Mouse (Mus musculus): Measurements from ENCODE around the gene Farsb.
"Not testable (repeated sequence)": the region's sequence is repeated elsewhere in the genome, so short reads cannot be mapped to it uniquely, and the experiment has no call there.

The Farsb gene

DNA sequence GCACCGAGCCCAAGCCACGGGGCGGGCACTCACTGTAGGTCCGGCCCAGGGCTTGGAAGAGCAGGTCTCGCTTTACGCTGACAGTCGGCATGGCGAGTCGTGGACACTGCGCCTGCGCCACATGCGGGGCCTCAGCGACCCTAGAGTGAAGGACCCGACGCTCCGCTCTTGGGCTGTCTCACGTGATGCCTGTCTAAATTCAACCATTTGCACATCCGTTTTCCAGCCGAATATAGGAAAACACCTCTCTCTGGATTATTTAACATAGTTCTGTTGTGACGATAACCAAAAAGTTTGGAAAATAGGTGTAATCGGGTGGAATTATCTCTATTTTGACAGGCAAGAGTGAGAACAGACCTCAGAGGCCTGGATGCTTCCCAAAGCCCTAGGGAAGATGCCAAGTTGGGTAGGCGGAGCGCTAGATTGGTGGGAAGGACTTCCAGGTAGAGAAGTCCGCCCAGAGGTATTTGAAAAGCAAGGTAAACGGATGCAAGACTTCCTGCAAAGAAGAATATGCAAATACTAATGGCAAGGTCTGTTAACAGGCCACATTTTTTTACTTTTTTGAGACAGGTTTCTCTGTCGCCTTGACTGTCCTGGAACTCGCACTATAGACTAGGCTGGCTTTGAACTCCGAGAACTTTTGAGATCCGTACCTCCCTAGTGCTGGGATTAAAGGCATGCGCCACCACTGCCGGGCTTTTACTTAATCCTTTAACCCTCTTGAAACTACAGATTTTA, at the start of gene Farsb:
Farsb (minus strand) TSS at position 146 of the 741 bp plus-strand sequence.
- ATAC-seq (ENCODE audit: insufficient number of reproducible peaks, low FRiP score, low TSS enrichment) = peak; percentile 97

DNA sequence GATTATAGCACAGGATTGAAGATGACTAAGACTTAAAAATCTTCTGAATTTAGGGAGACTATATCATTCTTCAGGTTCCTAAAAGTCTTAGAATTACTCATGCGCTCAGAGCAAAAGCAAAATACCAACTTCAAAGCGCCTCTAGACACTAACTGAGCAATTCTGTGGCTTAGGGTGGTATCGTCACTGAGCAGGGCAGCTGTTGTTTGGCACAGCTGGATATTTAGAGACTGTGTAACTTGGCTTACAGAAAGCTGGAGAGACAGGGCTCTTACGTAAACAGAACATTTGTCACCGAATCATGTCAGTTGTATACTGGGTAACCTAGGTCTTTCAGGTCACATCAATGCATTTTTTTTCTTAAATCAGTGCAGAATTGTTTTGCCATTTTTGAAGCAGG, 49.7 kb upstream of the Farsb start:
- ATAC-seq (ENCODE audit: insufficient number of reproducible peaks, low FRiP score, low TSS enrichment) = no peak

DNA sequence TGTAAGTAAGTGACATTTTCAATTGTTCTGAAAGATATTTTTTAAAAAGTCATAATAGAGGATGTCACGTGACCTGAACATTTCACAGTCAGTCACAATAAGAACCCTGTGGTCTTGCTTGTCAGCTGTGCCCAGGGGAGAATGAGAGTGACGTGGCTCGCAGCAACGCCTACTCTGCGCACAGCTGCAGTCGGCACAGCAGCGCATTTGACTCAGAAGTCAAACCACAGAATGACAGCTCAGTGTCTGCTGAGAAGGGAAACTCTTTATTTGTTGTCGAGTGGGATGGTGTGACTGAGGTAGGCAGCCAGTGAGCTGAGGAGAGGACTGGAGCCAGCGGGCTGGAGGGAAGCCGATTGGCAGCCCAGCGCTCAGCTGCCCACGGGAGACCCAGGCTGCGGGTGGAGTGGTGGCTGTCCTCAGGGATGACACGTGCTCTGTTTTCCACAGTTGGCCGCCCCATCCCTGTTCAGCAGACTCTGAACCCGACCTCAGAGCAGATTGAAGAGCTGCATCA, 48.9 kb upstream of the Farsb start:
- peak; percentile 92 for ATAC-seq (ENCODE audit: insufficient number of reproducible peaks, low FRiP score, low TSS enrichment)

DNA sequence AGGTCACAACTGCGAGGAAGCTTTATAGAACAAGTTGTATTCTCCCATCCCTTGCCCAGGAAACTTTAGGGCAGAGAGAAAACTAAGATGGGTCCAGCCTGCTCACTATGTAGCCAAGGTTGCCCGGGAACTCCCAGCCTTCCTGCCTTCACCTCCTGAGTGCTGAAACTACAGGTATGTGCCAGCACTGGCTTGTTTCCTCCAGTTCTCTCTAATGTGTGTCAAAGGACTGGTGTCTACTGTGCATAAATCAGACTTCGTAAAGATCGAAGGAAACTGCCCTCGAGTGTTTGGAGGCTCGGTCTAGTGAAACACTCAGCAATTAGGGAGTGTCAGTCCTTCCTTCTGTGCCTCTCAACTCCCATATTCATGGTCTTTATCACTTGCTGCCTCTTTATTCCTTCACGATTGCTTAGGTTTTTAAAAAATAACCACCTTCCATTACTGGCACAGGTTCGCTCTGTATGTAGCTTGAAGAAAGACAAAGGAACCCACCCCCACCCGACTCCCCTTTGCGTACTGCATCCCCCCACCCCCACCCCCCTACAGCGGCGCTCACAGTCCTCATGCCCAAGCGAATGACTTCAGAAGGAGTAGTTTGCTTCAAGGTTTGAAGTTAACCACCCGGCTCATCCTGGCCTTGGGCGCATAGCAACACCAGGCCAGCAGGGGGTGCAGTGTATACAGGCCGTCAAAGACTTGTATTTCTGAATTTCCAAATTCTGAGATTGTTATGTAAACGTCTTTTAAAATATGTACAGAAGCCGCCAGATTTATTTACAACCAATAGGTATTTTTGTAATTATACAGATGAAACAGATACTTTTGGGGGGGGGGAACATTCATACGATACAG, 47.8 kb upstream of the Farsb start:
- peak; percentile 61 for ATAC-seq (ENCODE audit: insufficient number of reproducible peaks, low FRiP score, low TSS enrichment)

DNA sequence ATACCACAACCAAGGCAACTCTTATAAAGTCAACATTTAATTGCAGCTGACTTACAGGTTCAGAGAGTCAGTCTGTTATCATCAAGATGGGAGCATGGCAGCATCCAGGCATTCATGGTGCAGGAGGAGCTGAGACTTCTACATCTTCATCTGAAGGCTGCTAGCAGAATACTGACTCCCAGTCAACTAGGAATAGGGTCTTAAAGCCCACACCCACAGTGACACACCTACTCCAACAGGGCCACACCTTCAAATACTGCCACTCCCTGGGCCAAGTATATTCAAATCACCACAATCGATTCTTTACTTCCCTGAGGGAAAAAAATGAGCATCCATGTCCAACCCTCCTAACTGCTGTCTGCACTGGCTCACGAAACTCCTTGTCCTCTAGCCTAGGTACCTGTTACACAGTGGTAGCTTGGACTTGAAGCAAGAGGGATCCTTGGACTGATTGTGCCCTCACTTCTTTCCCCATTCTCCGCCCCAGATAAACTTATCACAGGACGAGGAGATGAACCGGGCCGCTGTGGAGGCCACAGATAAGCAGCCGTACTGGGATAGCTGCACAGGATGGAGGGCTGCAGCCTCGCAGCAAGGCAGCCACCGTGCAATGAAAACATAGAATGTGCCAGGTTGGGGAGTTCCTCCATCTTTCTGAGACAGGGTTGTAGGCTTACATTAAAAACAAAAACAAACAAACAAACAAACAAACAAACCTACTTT, 45.9 kb upstream of the Farsb start:
- ATAC-seq (ENCODE audit: insufficient number of reproducible peaks, low FRiP score, low TSS enrichment) = no peak

DNA sequence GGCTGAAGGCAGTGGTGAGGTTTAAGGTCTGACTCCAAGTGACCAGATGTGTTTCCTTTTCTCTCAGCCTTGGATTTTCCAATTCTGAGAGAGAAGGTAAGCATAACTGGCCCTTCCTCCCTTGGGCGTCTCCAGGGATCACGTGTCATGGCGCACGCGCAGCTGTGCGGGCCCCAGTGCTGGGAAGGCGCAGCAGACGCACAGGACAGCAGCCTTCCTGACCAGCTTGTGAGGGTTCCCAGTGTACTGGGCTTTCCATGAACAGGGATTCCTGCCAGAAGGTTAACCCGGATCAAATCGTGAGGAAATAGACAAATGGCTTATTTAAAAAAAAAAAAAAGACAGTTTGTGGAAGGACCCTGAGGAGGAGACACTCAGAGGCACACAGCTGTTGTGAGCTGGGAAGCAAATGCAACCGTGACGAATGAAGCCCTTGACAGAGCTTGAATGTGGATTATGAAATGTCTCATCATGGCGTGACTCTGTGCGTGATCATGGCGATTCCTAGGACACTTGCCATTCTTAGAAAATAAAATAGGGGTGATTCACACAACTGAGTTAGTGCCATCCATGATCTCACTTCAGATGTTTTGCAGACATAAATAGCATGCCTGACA, 43.6 kb upstream of the Farsb start:
- no peak for ATAC-seq (ENCODE audit: insufficient number of reproducible peaks, low FRiP score, low TSS enrichment)

DNA sequence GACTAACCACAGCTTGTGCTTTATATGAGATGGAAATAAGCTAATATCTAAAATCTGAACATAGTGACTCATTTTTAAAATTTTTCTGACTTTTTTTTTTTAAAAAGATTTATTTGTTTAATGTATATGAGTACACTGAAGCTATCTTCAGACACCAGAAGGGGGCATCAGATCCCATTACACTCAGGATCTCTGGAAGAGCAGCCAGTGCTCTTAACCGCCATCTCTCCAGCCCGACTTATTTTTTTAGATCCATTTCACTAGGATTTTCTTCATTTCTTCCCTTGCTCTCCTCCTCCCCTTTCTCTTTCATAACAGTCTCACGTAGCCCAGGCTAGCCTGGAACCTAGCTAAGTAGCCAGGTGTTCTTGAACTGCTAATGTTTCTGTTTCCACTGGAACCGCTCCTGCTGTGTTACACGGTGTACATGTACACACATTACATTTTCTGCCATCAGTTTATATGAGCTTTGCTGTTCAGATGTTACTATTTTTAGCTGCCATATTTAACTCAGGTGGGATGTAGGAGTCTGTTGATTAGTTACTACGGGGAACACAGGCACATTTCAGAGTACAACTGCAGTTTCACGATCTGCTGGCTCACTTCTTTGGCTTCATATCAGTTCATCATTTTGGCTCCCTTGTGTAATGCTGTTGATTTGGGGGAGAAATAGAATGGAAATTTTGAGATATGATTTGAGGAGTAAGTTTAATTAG, 42.0 kb upstream of the Farsb start:
- no peak for ATAC-seq (ENCODE audit: insufficient number of reproducible peaks, low FRiP score, low TSS enrichment)

DNA sequence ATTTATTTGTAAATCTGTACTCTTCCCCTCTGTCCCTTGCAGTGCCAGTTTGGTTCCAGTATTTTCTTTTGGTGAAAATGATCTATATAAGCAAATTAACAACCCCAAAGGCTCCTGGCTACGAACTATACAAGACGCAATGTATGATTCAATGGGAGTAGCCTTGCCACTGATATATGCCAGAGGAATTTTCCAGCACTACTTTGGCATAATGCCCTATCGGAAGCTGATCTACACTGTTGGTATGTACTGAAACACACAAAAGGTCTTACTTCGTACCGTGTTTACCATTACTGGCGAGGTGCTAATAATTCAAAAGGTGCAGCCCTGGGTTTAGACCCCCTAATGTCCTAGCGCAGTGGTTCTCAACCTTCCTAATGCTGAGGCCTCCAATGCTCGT, 40.3 kb upstream of the Farsb start:
- ATAC-seq (ENCODE audit: insufficient number of reproducible peaks, low FRiP score, low TSS enrichment) = no peak

DNA sequence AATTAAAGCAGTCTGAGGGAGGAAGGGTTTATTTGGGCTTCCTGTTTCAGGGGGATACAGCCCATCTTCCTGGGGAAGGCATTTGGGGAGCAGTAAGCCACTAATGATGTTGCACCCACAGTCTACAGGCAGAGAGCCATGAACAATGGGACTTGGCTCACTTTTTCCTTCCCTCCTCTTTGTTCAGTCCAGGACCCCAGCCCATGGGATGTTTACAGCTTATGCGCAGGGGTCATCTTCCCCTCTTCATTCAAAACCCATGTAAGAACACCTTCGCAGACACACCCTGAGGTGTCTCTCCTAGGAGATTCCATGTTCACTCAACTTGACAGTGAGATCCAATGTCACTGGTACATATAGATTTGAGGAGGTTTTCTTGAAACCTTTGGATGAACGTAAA, 39.7 kb upstream of the Farsb start:
- ATAC-seq (ENCODE audit: insufficient number of reproducible peaks, low FRiP score, low TSS enrichment) = no peak

DNA sequence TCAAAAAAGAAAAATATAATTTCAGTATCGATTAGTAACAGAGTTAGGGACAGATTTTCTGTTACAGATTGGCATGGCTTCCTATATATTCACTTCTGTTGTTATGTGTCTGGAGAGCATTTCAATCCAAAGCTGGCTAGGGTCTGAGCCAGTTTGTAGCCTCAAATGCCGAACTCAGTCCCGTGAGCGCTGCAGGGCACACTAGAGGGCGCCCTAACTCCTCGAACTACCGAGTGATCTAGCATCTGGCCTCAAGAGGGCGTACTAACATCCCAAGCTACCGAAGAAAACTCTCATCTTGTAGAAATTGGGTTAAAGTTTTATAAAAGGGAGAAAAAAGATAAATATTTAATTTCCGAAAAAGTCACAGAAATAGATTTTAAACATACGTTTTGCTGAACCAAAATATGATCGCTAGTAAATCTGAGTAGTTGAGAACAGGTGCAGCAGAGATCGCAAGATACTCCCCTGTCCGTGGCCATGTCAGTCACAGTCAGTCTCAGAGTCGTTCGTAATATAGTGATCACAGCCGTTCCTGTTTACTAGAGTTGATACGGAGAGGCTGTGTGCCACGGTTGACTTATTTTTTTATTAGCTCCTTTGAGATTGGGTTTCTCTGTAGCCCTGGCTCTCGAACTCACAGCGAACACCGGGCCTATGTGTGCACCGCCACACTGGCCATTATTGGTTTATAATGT, 36.6 kb upstream of the Farsb start:
- 0 out of 2 replicates have a peak, but pooled peaks have one; percentile 52 for ATAC-seq (ENCODE audit: insufficient number of reproducible peaks, low FRiP score, low TSS enrichment)

DNA sequence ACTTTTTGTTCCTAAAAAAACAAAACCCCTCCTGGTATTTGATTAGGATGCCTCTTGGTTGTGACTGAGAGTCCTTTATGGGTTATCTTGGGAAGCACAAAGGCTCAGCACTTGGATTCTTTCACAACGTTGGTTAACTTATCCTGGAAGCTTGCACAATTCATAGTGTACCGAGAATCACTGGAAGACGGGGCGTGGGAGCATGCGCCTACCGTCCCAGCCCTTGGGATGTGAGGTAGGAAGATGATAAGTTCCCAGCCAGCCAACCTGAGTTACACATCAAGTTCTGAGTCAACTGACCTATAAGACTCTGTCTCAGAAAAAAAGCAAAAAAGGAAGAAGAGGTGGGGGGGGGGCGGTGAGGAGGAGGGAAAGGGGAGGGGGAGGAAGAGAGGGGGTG, 30.2 kb upstream of the Farsb start:
- no peak for ATAC-seq (ENCODE audit: insufficient number of reproducible peaks, low FRiP score, low TSS enrichment)

DNA sequence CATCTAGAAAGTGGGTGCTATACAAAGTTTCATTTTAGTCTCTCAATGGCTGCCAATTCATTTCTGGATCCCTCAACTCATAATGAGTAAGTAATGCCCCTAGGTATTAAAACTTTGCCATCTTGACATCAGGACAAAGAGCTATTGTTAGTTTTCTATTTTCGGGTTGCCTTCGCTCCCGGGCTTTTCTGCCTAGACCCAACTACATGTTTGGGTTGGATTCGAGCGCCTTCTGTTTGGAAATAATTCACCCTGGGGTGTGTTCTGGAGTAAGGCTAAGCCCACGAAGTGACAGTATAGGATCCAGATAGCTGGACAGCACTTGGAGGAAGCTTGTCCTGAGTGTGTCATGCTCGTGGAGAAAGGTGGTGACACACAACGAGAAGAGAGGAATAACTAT, 24.1 kb upstream of the Farsb start:
- no peak for ATAC-seq (ENCODE audit: insufficient number of reproducible peaks, low FRiP score, low TSS enrichment)

DNA sequence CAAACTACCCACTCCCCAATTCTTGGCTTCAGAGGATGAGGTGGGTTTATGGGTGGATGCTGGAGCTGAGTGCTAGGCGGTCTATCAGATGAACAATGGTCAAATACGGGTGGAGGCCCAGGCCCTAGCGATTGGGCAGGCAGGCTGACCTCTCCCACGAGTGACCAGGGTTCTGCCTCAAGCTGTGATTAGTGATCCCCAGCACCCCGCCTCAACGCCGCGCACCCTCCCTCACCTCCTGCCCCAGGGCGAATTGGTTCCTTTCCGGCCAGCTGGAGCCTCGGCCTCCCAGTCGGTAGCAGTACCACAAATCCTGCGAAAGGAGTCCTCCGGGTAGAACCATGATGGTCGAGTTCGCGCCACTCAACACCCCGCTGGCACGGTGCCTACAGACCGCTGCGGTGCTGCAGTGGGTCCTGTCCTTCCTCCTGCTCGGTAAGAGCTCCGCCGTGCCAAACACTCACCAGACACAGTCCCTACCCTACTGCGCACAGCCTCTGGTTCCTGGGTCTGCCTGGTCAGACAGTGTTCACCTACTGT, 23.0 kb upstream of the Farsb start, which contains the start of gene BC035947:
BC035947 (minus strand) TSS at position 538 of the 540 bp plus-strand sequence.
- ATAC-seq (ENCODE audit: insufficient number of reproducible peaks, low FRiP score, low TSS enrichment) = no peak

DNA sequence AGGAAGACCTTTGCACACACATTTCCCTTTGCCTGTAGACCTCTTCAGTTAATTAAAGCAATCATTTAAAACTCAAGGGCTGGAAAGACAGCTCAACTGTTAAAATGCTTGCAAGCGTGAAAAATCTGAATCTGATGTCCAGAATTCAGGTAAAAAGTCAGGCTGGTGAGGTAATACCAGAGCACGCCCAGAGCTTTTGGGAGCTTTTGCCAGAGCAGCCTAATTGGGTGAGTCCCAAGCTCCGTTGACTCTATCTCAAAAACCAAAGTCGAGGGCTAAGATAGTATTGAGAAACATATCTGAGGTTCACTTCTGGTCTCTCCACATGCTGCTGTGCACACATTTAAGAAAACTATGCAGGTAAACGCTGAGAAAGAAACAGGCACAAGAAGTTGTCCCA, 22.2 kb upstream of the Farsb start, which contains the start of gene Mogat1:
Mogat1 (plus strand) TSS at position 130 of the 400 bp plus-strand sequence.
- no peak for ATAC-seq (ENCODE audit: insufficient number of reproducible peaks, low FRiP score, low TSS enrichment)

DNA sequence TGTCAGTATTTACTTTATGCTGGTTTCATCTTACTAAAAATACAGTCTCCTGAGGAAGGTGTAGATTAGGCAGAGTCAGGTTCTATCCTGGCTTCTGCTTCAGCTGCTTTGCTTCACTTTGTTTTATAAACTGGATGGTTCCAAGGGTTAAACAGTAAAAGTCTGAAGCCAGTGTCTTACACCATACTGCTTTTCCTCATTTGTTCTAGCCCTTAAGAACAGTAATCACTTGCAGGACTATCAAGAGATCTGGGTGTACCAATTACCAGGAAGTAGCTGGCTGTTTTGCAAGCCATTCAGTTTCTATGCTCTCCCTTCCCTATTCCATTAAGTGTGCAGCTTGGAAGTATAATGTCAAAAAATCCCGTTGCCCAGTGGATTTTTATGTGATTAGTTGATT, 18.4 kb upstream of the Farsb start:
- ATAC-seq (ENCODE audit: insufficient number of reproducible peaks, low FRiP score, low TSS enrichment) = no peak

DNA sequence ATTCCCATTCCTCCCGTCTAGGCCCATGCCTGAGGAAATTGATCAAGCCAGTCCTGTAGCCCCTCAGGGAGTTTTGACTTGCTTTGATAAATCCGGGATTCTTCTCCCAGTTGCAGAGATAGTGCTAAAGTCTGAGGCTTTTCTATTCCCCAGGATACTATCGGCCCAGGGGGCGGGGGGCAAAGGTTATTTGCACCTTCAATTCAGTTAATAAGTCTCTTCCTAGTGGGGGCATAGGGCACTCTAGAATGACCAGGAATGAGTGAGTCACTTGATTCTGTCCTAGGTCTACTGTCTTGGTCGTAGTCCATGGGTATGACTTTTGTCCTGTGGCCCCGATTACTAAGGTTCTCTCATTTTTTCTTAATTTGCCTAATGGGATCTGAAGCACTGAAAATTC, 13.8 kb upstream of the Farsb start:
- ATAC-seq (ENCODE audit: insufficient number of reproducible peaks, low FRiP score, low TSS enrichment) = no peak

DNA sequence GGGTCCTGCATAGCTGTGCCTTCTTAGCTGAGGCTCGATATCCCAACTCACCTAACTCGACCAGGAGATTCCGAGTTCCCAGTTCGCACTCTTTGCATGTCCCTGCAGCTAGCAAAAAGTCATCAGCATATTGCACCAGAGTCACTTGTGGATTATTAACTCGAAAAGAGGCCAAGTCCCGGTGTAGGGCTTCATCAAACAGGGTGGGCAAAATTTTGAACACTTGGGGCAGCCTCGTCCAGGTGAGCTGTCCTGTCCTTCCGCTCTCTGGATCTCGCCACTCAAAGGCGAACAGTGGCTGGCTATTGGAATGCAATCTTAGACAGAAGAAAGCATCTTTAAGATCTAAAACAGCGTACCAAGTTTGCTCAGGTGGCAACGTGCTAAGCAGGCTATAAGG, 13.2 kb upstream of the Farsb start:
- not testable (repeated sequence) for ATAC-seq (ENCODE audit: insufficient number of reproducible peaks, low FRiP score, low TSS enrichment)

DNA sequence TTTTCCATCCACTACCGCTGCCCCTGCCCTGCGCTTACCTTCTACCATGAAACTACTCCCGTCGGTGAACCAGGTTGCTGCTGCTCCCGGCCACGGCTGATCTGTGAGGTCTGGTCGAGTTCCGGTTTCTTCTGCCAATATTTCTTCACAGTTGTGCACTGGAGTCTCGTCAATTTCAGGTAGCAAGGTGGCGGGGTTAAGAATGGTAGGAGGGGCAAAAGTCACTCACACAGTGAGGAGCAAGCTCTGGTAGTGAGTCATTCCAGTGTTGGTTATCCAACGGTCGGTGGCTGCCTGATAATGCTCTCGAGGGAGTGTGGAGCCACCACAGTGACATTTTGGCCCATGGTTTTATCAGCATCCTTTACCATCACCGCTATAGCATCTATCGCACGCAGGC, 12.3 kb upstream of the Farsb start:
- ATAC-seq (ENCODE audit: insufficient number of reproducible peaks, low FRiP score, low TSS enrichment) = no peak

DNA sequence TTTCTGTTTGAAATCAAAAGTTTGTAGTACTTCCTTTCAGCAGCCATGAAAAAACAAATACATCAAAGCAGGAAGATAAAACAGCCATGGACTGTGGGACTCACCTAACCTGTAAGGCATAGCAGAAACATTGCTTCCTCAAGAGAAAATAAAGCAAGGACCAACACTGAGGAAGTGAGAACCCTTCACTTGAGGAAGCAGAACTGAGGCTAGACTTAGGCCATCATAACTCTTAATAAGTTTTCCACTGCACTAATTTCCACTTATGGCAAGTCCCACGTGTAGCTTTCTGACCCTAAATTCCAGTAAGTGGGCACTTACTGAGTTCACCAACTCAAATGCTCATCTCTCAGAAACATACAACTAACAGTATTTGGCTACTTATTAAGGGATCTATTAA, 1.4 kb upstream of the Farsb start:
- ATAC-seq (ENCODE audit: insufficient number of reproducible peaks, low FRiP score, low TSS enrichment) = no peak

All from cerebellum, adult (tissue).